Comparison of ENCODE assay signal across 8 mouse cellular contexts in genomic region chr7:144554123-144554472, GRCm38 (mm10). TPM values are rescaled to one million over a fixed set of nuclear protein-coding genes. Genes with fewer than 3 reads are reported as not detected.
DNase-seq lines count a peak whose midpoint lies in the region; ATAC-seq and TF ChIP-seq lines count a peak whose summit lies in the region.

No protein-coding gene starts in this region.

- WGBS in embryonic facial prominence, embryonic 12.5 days: 29% methylated on average over 8 of the region's 8 CpGs
- 24% methylated on average over 8 of the region's 8 CpGs for WGBS in hindbrain, postnatal 0 days
- 24% methylated on average over 8 of the region's 8 CpGs for WGBS in midbrain, embryonic 16.5 days

- peak overlapping the region; percentile 85 for H3K4me3 ChIP-seq in layer of hippocampus, adult 2 months
- peak overlapping the region; percentile 99 for H3K4me3 ChIP-seq in embryonic facial prominence, embryonic 12.5 days
- H3K4me3 ChIP-seq in hindbrain, postnatal 0 days (ENCODE audit: low read length): peak overlapping the region; percentile 98
- peak overlapping the region; percentile 92 for H3K4me3 ChIP-seq in midbrain, embryonic 16.5 days (ENCODE audit: low read depth, low read length)

- peak overlapping the region; percentile 99 for H3K9ac ChIP-seq in embryonic facial prominence, embryonic 12.5 days
- peak overlapping the region; percentile 98 for H3K9ac ChIP-seq in hindbrain, postnatal 0 days (replicated peaks; ENCODE audit: low read length)
- H3K9ac ChIP-seq in midbrain, embryonic 16.5 days (ENCODE audit: low read depth, low read length): peak overlapping the region; percentile 74

- DNase-seq in layer of hippocampus, adult 2 months (ENCODE audit: low spot score in 2 of 2): no peak
- no peak for DNase-seq in layer of hippocampus, adult 9-10 months (ENCODE audit: low spot score)
- no peak for DNase-seq in hindbrain, postnatal 0 days (ENCODE audit: low spot score)
- DNase-seq in adrenal gland, postnatal 10 days: no peak
- no peak for DNase-seq in left cerebral cortex, adult 9 months (ENCODE audit: low spot score in 2 of 2)
- DNase-seq in urinary bladder, postnatal 14 days (ENCODE audit: low spot score): no peak

- peaks cover 13% of the 10 kb centered on the region for H3K4me1 ChIP-seq in embryonic facial prominence, embryonic 12.5 days
- peaks cover 13% of the 10 kb centered on the region for H3K4me1 ChIP-seq in hindbrain, postnatal 0 days (ENCODE audit: insufficient read depth, low read length)
- H3K4me1 ChIP-seq in midbrain, embryonic 16.5 days (ENCODE audit: control insufficient read depth, insufficient read depth, low read length): peaks cover 19% of the 10 kb centered on the region

- no peaks in the 10 kb centered on the region for H3K9me3 ChIP-seq in embryonic facial prominence, embryonic 12.5 days
- H3K9me3 ChIP-seq in hindbrain, postnatal 0 days (ENCODE audit: low read length): no peaks in the 10 kb centered on the region
- H3K9me3 ChIP-seq in midbrain, embryonic 16.5 days (replicated peaks; ENCODE audit: control insufficient read depth, low read length, poor library complexity, severe bottlenecking): no peaks in the 10 kb centered on the region

- no peaks in the 10 kb centered on the region for H3K27me3 ChIP-seq in embryonic facial prominence, embryonic 12.5 days
- H3K27me3 ChIP-seq in hindbrain, postnatal 0 days (ENCODE audit: insufficient read depth, low read length): no peaks in the 10 kb centered on the region
- no peaks in the 10 kb centered on the region; the same call in 1 of the 2 replicates for H3K27me3 ChIP-seq in midbrain, embryonic 16.5 days (ENCODE audit: control insufficient read depth, insufficient read depth, low read depth, low read length)

- H3K4me2 ChIP-seq in embryonic facial prominence, embryonic 12.5 days (replicated peaks): peak overlapping the region; percentile 81
- H3K4me2 ChIP-seq in hindbrain, postnatal 0 days (ENCODE audit: low read depth, low read length): peak overlapping the region; percentile 83
- peak overlapping the region; percentile 62 for H3K4me2 ChIP-seq in midbrain, embryonic 16.5 days (ENCODE audit: low read length)

- no peak for ATAC-seq in embryonic facial prominence, embryonic 12.5 days (ENCODE audit: insufficient number of reproducible peaks, insufficient read depth, low FRiP score, low TSS enrichment)
- ATAC-seq in hindbrain, postnatal 0 days: no peak; the same call in 1 of the 2 replicates
- ATAC-seq in midbrain, embryonic 16.5 days: peak; percentile 69; the same call in 1 of the 2 replicates

- peak overlapping the region; percentile 92 for H3K27ac ChIP-seq in layer of hippocampus, adult 2 months
- no peak overlapping the region for H3K27ac ChIP-seq in embryonic facial prominence, embryonic 12.5 days
- peak overlapping the region; percentile 75 for H3K27ac ChIP-seq in hindbrain, postnatal 0 days
- peak overlapping the region; percentile 68 for H3K27ac ChIP-seq in midbrain, embryonic 16.5 days (ENCODE audit: low read length)

- H3K36me3 ChIP-seq in embryonic facial prominence, embryonic 12.5 days: peaks cover 20% of the 10 kb centered on the region
- peaks cover 5% of the 10 kb centered on the region; the same call in 1 of the 2 replicates for H3K36me3 ChIP-seq in hindbrain, postnatal 0 days (ENCODE audit: insufficient read depth, low read length)
- 0 out of 2 replicates have a peak, but pooled peaks cover 3% of the 10 kb centered on the region for H3K36me3 ChIP-seq in midbrain, embryonic 16.5 days (ENCODE audit: control insufficient read depth, insufficient read depth, low read length)

- TF ChIP-seq CTCF in layer of hippocampus, adult 2 months (conservative IDR thresholded peaks at IDR 0.05): no peak
- no peak for TF ChIP-seq CTCF in hindbrain, postnatal 0 days (IDR thresholded peaks at IDR 0.05; ENCODE audit: low read depth)

RNA-seq across cellular contexts. Expression of gene Ppfia1, which starts 0.6 kb away (rescaled TPM):
- total RNA-seq in layer of hippocampus, adult 2 months (2021): 10 to 100 TPM; 38.2 to 43.0 TPM
- polyA plus RNA-seq in embryonic facial prominence, embryonic 12.5 days (2016; fragmentation: Nextera tagmentation; extraction: Ambion mirVana): 52.5 and 54.9 TPM in 2 replicates
- 27.4 and 36.2 TPM in 2 replicates for total RNA-seq in hindbrain, postnatal 0 days (2014; rRNA removed)
- 15.6 and 17.2 TPM in 2 replicates for polyA plus RNA-seq in hindbrain, postnatal 0 days (2015; fragmentation: Nextera tagmentation; extraction: Ambion mirVana)
- 20.8 and 24.8 TPM in 2 replicates for polyA plus RNA-seq in midbrain, embryonic 16.5 days (2015; fragmentation: Nextera tagmentation; extraction: Ambion mirVana)
- 10 to 100 TPM; 41.7 to 48.5 TPM for total RNA-seq in adrenal gland, postnatal 10 days (2021)

RNA-seq across cellular contexts. Expression of gene Fadd, which starts 28.2 kb away (rescaled TPM):
- total RNA-seq in layer of hippocampus, adult 2 months (2021): 1 to 10 TPM; 1.9 to 2.3 TPM
- polyA plus RNA-seq in embryonic facial prominence, embryonic 12.5 days (2016; fragmentation: Nextera tagmentation; extraction: Ambion mirVana): 10.1 and 10.3 TPM in 2 replicates
- 3.4 and 4.3 TPM in 2 replicates for total RNA-seq in hindbrain, postnatal 0 days (2014; rRNA removed)
- polyA plus RNA-seq in hindbrain, postnatal 0 days (2015; fragmentation: Nextera tagmentation; extraction: Ambion mirVana): 3.1 and 3.7 TPM in 2 replicates
- polyA plus RNA-seq in midbrain, embryonic 16.5 days (2015; fragmentation: Nextera tagmentation; extraction: Ambion mirVana): 4.0 and 4.5 TPM in 2 replicates
- total RNA-seq in adrenal gland, postnatal 10 days (2021): 10 to 100 TPM; 10.1 to 11.1 TPM
